Mouse (Mus musculus): ENCODE measurements at regions not wholly inside any gene's neighbourhood (a gene's known extent, or its start where the extent isn't known, plus 50 kb on each side); places are given as distances from the start of the nearest gene placed in this dataset.
"Not testable (repeated sequence)": the region's sequence is repeated elsewhere in the genome, so short reads cannot be mapped to it uniquely, and the experiment has no call there.

DNA sequence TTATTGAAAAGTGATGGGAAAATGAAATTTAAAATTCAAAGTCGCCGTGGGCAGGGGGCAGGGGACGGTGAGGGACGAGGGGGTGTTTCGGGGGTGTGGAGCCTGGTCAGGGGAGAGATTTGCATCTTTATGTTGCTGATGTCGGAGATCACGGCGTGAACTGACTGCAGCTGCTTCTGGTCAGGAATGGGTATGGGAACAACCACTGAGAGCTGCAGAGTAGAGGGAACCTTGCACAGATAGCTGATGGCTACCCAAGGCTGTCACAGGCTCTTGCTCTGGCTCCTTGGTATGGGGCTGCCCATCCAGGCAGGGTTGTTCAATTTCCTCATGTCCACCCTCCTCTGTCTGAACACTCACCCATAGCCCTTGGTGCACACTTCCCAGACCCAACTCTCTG lies 155.9 kb downstream of the Kif26a start:
- ATAC-seq: no peak
- no peak overlapping the region for H3K4me3 ChIP-seq (ENCODE audit: low read length)
- H3K27ac ChIP-seq (ENCODE audit: low read depth, low read length): no peak overlapping the region
- no peaks in the 10 kb centered on the region for H3K9me3 ChIP-seq (ENCODE audit: control insufficient read depth, low read length)
- H3K4me2 ChIP-seq (ENCODE audit: low read length): 0 out of 2 replicates have a peak overlapping the region, but pooled peaks have one; percentile 10
- peaks cover 18% of the 10 kb centered on the region for H3K4me1 ChIP-seq (ENCODE audit: control insufficient read depth, insufficient read depth, low read depth, low read length)
- H3K36me3 ChIP-seq (ENCODE audit: control insufficient read depth, insufficient read depth, low read length): no peaks in the 10 kb centered on the region
- no peak overlapping the region; the same call in 1 of the 2 replicates for H3K9ac ChIP-seq (ENCODE audit: low read depth, low read length)
- 0 out of 2 replicates have a peak, but pooled peaks cover 2% of the 10 kb centered on the region for H3K27me3 ChIP-seq (replicated peaks; ENCODE audit: control insufficient read depth, insufficient read depth, low read length)
- 7% methylated on average over 8 of the region's 8 CpGs for WGBS

DNA sequence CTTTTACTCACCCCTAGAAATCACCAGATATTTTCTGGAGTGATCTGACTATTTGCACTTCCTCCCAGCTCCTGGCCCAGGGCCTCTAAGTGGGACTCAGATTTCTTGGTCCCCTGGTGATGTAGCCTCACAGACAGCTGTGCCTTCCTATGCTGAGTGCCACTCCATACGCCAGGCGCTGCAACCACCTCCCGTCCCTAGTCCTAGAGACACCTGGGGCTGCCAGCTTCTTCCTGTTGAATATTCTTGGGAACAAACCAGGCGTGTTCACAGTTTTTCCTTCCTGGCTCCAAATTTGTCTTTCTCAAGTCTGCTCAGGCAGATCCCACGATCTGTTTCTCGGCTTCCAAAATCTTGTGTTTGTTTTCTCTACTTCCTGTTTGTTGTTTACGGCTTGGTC lies 160.2 kb downstream of the Kif26a start:
- no peak overlapping the region for H3K9ac ChIP-seq (ENCODE audit: low read depth, low read length)
- 74% methylated on average over 7 of the region's 7 CpGs for WGBS

DNA sequence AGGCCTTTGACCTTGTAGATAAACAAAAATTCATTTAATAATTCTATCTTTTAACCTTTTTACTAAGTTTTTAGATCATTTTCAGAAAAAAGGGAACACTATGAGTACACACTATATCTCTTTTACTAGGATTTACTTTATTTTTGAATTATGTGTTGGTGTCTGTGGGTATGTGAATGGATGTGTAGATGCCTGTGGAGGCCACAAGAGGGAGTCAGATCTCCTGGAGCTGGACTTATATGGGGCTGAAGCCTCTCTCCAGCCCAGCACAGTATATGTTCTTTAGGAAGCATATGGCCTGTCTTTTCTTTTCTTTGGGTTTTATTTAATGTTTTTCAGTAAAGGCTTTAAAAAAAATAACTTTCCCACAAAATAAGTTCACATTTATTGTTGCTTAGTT lies 162.0 kb downstream of the Kif26a start:
- no peak for ATAC-seq
- Histone ChIP-seq H3K27me3 (replicated peaks; ENCODE audit: control insufficient read depth, insufficient read depth, low read length) (no peaks in the 10 kb centered on the region), H3K4me1 (ENCODE audit: control insufficient read depth, insufficient read depth, low read depth, low read length) (peaks cover 9% of the 10 kb centered on the region), H3K4me2 (ENCODE audit: low read length) (no peak overlapping the region), H3K36me3 (ENCODE audit: control insufficient read depth, insufficient read depth, low read length) (no peaks in the 10 kb centered on the region), H3K27ac (ENCODE audit: low read depth, low read length) (no peak overlapping the region), H3K9ac (ENCODE audit: low read depth, low read length) (no peak overlapping the region), H3K4me3 (ENCODE audit: low read length) (no peak overlapping the region), H3K9me3 (ENCODE audit: control insufficient read depth, low read length) (no peaks in the 10 kb centered on the region)

More for the DNA sequence above, 160.2 kb downstream of the Kif26a start:
- Histone ChIP-seq H3K4me2 (ENCODE audit: low read length) (no peak overlapping the region), H3K4me1 (ENCODE audit: control insufficient read depth, insufficient read depth, low read depth, low read length) (peaks cover 15% of the 10 kb centered on the region), H3K27ac (ENCODE audit: low read depth, low read length) (no peak overlapping the region), H3K36me3 (ENCODE audit: control insufficient read depth, insufficient read depth, low read length) (no peaks in the 10 kb centered on the region), H3K27me3 (replicated peaks; ENCODE audit: control insufficient read depth, insufficient read depth, low read length) (0 out of 2 replicates have a peak, but pooled peaks cover 2% of the 10 kb centered on the region), H3K9me3 (ENCODE audit: control insufficient read depth, low read length) (no peaks in the 10 kb centered on the region), H3K4me3 (ENCODE audit: low read length) (no peak overlapping the region)
- no peak for ATAC-seq

DNA sequence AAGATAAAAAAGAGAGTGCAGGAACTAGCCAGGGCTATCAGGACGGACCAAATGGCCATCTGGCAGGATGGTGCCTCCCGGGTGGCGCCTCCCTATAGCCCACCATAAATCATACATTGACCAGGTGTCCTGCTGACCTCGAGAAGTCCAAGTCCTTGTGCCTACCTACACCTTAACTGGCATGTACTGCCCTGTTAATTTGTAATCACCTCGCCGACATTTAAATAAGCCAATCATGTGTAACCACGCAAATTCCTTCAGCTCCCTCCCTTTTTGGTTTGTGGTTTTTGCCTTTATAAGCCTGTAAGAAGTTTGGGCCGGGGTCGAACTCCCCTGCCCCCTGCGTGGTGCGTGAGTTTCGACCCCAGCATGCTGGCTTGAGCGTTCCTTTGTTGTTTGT lies 163.1 kb downstream of the Kif26a start:
- not testable (repeated sequence) for H3K4me3 ChIP-seq (ENCODE audit: low read length); H3K36me3 ChIP-seq (ENCODE audit: control insufficient read depth, insufficient read depth, low read length); H3K4me1 ChIP-seq (ENCODE audit: control insufficient read depth, insufficient read depth, low read depth, low read length); H3K27me3 ChIP-seq (replicated peaks; ENCODE audit: control insufficient read depth, insufficient read depth, low read length); H3K4me2 ChIP-seq (ENCODE audit: low read length); H3K9ac ChIP-seq (ENCODE audit: low read depth, low read length); ATAC-seq; H3K9me3 ChIP-seq (ENCODE audit: control insufficient read depth, low read length); H3K27ac ChIP-seq (ENCODE audit: low read depth, low read length)
- WGBS: 87% methylated on average over 13 of the region's 13 CpGs

DNA sequence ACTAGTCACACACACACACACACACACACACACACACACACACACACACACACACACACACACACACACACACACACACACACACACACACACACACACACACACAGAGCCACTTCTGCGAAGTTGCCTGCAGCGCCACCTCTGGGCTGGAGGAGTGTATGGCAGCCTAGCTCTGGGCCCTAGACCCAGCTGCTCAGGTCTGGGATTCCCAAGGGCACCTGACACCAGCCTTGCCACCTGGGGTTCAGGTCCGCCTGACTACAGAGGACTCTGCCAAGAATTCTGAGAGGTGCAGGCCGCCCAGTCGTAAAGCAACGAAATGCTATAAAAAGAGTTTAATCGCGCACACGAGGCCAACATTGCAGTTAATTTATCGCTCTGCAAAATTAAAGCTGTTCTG lies 163.8 kb downstream of the Kif26a start:
- no peaks in the 10 kb centered on the region for H3K36me3 ChIP-seq (ENCODE audit: control insufficient read depth, insufficient read depth, low read length)
- peaks cover 2% of the 10 kb centered on the region; the same call in 1 of the 2 replicates for H3K27me3 ChIP-seq (replicated peaks; ENCODE audit: control insufficient read depth, insufficient read depth, low read length)
- peaks cover 9% of the 10 kb centered on the region for H3K4me1 ChIP-seq (ENCODE audit: control insufficient read depth, insufficient read depth, low read depth, low read length)
- no peak overlapping the region for H3K9ac ChIP-seq (ENCODE audit: low read depth, low read length)
- ATAC-seq: no peak
- H3K4me3 ChIP-seq (ENCODE audit: low read length): no peak overlapping the region
- H3K27ac ChIP-seq (ENCODE audit: low read depth, low read length): no peak overlapping the region
- no peaks in the 10 kb centered on the region for H3K9me3 ChIP-seq (ENCODE audit: control insufficient read depth, low read length)
- WGBS: 63% methylated on average over 10 of the region's 10 CpGs
- no peak overlapping the region for H3K4me2 ChIP-seq (ENCODE audit: low read length)

DNA sequence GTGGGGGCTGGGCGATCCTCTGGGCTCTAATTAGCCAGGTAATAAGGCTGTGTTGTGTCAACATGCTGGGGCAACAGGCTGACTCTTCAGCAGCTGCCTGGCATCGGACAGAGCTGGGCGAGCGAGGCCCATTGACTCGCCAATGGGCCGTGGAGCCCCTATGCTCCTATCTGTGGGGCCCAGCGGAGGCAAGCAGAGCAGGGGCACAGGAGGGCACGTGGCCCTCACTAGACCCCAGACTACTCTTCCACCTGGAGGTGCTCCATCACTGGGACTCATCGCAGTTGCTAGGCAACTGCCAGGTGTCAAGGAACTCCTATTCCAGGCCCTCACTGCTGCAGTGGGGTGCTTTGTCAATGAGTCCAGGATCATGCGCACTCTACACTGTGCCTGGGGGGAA lies 164.7 kb downstream of the Kif26a start:
- H3K4me1 ChIP-seq (ENCODE audit: control insufficient read depth, insufficient read depth, low read depth, low read length): peaks cover 9% of the 10 kb centered on the region
- H3K4me3 ChIP-seq (ENCODE audit: low read length): no peak overlapping the region
- ATAC-seq: peak; percentile 83
- H3K36me3 ChIP-seq (ENCODE audit: control insufficient read depth, insufficient read depth, low read length): no peaks in the 10 kb centered on the region
- no peak overlapping the region for H3K27ac ChIP-seq (ENCODE audit: low read depth, low read length)
- no peak overlapping the region for H3K9ac ChIP-seq (ENCODE audit: low read depth, low read length)
- WGBS: 75% methylated on average over 10 of the region's 10 CpGs
- no peak overlapping the region for H3K4me2 ChIP-seq (ENCODE audit: low read length)
- H3K9me3 ChIP-seq (ENCODE audit: control insufficient read depth, low read length): 0 out of 2 replicates have a peak, but pooled peaks cover 2% of the 10 kb centered on the region
- peaks cover 2% of the 10 kb centered on the region; the same call in 1 of the 2 replicates for H3K27me3 ChIP-seq (replicated peaks; ENCODE audit: control insufficient read depth, insufficient read depth, low read length)

DNA sequence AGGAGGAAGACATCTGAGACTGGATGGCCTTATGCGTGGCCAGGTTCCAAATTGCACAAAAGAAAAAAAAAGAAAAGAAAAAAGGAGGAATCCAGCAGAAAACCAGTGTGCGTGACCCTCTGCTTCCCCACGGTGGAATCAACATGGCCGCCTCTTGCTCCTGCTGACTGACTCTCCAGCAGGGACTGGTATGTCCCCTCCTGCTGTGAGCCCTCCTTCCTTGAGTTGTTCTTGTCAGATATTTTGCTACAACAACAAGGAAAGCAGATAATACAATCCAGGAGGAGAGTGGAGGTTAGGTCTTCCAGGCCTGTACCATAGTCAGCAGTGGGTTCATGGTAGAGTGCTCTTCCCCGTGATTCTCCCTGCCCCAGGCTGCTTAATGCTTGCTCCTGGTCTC lies 168.8 kb downstream of the Kif26a start:
- H3K9ac ChIP-seq (ENCODE audit: low read depth, low read length): no peak overlapping the region
- peaks cover 9% of the 10 kb centered on the region for H3K4me1 ChIP-seq (ENCODE audit: control insufficient read depth, insufficient read depth, low read depth, low read length)
- 0 out of 2 replicates have a peak, but pooled peaks cover 2% of the 10 kb centered on the region for H3K9me3 ChIP-seq (ENCODE audit: control insufficient read depth, low read length)
- no peak overlapping the region for H3K27ac ChIP-seq (ENCODE audit: low read depth, low read length)
- ATAC-seq: no peak
- no peaks in the 10 kb centered on the region for H3K36me3 ChIP-seq (ENCODE audit: control insufficient read depth, insufficient read depth, low read length)
- WGBS: 87% methylated on average over 5 of the region's 5 CpGs
- H3K4me2 ChIP-seq (ENCODE audit: low read length): no peak overlapping the region
- H3K4me3 ChIP-seq (ENCODE audit: low read length): no peak overlapping the region
- H3K27me3 ChIP-seq (replicated peaks; ENCODE audit: control insufficient read depth, insufficient read depth, low read length): peaks cover 2% of the 10 kb centered on the region; the same call in 1 of the 2 replicates

DNA sequence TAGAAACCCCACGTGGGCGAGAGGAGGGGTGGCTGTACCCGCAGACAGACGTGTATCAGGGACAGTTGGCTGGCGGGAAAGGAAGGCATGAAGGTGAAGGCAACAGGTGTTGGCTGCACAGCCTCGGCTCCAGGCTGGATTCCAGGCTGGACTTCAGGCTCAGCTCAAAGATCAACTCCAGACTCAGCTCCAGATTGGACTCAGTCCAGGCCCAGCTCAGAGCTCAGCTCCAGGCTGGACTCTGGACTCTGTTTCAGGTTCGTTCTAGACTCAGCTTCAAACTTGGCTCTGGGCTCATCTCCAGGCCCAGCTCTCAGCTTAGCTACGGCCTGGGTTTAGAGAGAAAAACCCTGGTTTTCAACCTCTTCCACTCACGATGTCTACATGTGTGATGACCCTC lies 171.2 kb downstream of the Kif26a start:
- no peak overlapping the region for H3K4me2 ChIP-seq (ENCODE audit: low read length)
- 85% methylated on average over 9 of the region's 9 CpGs for WGBS
- no peak for ATAC-seq

DNA sequence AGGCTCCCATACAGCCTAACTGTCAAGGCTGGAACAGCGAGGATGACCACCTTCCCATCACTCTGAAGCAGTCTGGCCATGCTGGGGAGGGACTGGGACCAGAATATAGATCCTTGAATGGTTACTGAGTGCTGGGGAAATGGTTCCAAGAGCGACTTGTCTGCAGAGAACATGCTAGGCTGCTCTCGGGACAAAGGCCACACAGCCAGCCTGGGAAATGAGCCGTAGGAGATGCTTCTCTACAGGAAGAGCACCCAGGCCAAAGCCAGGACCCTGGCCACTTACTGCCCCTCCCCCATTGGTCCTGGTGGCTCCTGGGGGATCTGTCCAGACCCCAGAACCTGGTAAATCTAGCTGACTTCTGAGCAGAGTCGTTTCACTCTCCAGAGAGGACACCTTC lies 170.8 kb upstream of the A530016L24Rik start:
- H3K27me3 ChIP-seq (replicated peaks; ENCODE audit: control insufficient read depth, insufficient read depth, low read length): peaks cover 2% of the 10 kb centered on the region; the same call in 1 of the 2 replicates
- H3K4me3 ChIP-seq (ENCODE audit: low read length): no peak overlapping the region
- no peak overlapping the region for H3K4me2 ChIP-seq (ENCODE audit: low read length)
- H3K4me1 ChIP-seq (ENCODE audit: control insufficient read depth, insufficient read depth, low read depth, low read length): no peaks in the 10 kb centered on the region
- H3K9ac ChIP-seq (ENCODE audit: low read depth, low read length): no peak overlapping the region
- H3K9me3 ChIP-seq (ENCODE audit: control insufficient read depth, low read length): 0 out of 2 replicates have a peak, but pooled peaks cover 2% of the 10 kb centered on the region
- H3K27ac ChIP-seq (ENCODE audit: low read depth, low read length): no peak overlapping the region
- no peak for ATAC-seq
- 74% methylated on average over 5 of the region's 5 CpGs for WGBS
- H3K36me3 ChIP-seq (ENCODE audit: control insufficient read depth, insufficient read depth, low read length): no peaks in the 10 kb centered on the region

More for the DNA sequence above, 171.2 kb downstream of the Kif26a start:
- Histone ChIP-seq H3K27me3 (replicated peaks; ENCODE audit: control insufficient read depth, insufficient read depth, low read length) (peaks cover 2% of the 10 kb centered on the region; the same call in 1 of the 2 replicates), H3K9me3 (ENCODE audit: control insufficient read depth, low read length) (0 out of 2 replicates have a peak, but pooled peaks cover 2% of the 10 kb centered on the region), H3K36me3 (ENCODE audit: control insufficient read depth, insufficient read depth, low read length) (no peaks in the 10 kb centered on the region), H3K4me1 (ENCODE audit: control insufficient read depth, insufficient read depth, low read depth, low read length) (no peaks in the 10 kb centered on the region), H3K27ac (ENCODE audit: low read depth, low read length) (no peak overlapping the region), H3K9ac (ENCODE audit: low read depth, low read length) (no peak overlapping the region), H3K4me3 (ENCODE audit: low read length) (no peak overlapping the region)

DNA sequence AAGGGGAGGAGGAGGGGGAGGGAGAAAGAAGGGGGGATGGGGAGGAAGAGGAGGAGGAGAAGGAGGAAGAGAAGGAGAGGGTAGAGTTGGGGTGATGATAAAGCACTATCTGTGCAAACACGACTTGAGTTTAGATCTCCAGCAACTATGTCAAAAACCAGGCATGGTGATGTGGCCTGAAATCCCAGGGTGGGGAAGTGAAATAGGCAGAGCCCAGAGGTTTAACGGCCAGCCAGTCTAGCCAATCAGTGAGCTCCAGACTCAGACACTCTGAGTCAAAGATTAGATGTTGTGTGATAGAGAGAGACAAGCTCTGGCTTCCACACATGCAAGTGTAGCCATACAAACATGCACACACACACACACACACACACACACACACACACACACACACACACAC lies 167.1 kb upstream of the A530016L24Rik start:
- Histone ChIP-seq H3K9me3 (ENCODE audit: control insufficient read depth, low read length) (no peaks in the 10 kb centered on the region), H3K4me2 (ENCODE audit: low read length) (no peak overlapping the region), H3K36me3 (ENCODE audit: control insufficient read depth, insufficient read depth, low read length) (no peaks in the 10 kb centered on the region), H3K9ac (ENCODE audit: low read depth, low read length) (no peak overlapping the region), H3K27me3 (replicated peaks; ENCODE audit: control insufficient read depth, insufficient read depth, low read length) (no peaks in the 10 kb centered on the region), H3K4me1 (ENCODE audit: control insufficient read depth, insufficient read depth, low read depth, low read length) (no peaks in the 10 kb centered on the region), H3K4me3 (ENCODE audit: low read length) (no peak overlapping the region), H3K27ac (ENCODE audit: low read depth, low read length) (no peak overlapping the region)
- ATAC-seq: no peak
- WGBS: 86% methylated on average over 2 of the region's 2 CpGs

Data from hindbrain, embryonic 16.5 days (tissue).